Mouse (Mus musculus) thymus, postnatal 4 days (tissue): Measurements from ENCODE around the gene Gm49661.

Experiments used
- DNase-seq: peaks from one replicate; pipeline ENCODE4 v3.0.0; 2021

Gm49661 gene

GRCm38 (mm10) chr8:84928456-84929306 is 40.6 kb downstream of the Gm49661 start:
- peak; percentile 81 for DNase-seq

GRCm38 (mm10) chr8:84927513-84927912 is 41.7 kb downstream of the Gm49661 start:
- DNase-seq = no peak

- DNase-seq = no peak
Measured at GRCm38 (mm10) chr8:84925557-84925956, 43.7 kb downstream of the Gm49661 start.

- no peak for DNase-seq
Measured at GRCm38 (mm10) chr8:84921596-84921995, 47.6 kb downstream of the Gm49661 start.

GRCm38 (mm10) chr8:84918646-84919045 is 50.6 kb downstream of the Gm49661 start:
- no peak for DNase-seq

- no peak for DNase-seq
Measured at GRCm38 (mm10) chr8:84917781-84918180, 51.5 kb downstream of the Gm49661 start.
